Mouse (Mus musculus): ENCODE measurements around the gene Fbxo11. TPM values are rescaled to one million over a fixed set of nuclear protein-coding genes. Genes with fewer than 3 reads are reported as not detected.
A peak's percentile ranks its signal among the peaks of the same experiment; 100 is the strongest.

Fbxo11 gene
- polyA plus RNA-seq (2016; fragmentation: Nextera tagmentation; extraction: Ambion mirVana), result 15.5 and 18.0 TPM in 2 replicates

DNA sequence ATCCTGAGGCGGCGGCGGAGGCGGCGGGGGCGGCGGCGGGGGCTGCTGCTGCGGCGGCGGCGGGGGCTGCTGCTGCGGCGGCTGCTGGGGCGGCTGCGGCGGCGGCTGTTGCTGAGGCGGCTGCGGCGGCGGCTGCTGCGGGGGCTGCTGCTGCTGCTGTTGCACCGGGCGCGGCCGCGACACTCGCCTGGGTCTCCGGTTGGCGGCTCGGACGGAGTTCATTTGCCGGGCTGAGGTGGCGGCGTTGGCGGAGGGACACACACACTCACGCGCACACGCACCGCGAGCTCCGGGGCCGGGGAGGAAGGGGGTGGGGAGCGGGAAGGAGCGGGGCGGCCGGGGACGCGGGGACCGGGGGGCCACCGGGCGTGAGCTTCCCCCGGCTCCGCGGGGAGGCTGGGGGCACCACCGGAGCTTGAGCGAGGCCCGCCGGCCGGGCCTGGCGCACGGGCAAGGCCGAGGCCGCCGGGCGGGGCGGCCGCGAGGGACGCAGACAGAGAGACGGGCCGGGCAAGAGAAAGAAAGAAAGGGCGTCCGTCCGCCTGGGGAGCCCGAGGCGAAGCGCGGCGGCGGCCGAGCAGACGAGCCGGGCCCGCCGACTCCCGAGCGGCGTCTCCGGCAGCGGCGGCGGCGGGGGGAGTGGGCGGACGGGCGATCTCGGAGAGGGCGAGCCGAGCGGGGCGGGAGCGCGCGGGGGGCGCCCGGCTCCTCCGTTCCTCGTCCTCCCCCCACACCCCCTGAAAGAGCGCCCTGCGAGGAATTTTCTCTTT, at the start of gene Fbxo11:
Gene Fbxo11, minus strand, starts transcription at position 261 of the 770 bp plus-strand sequence.
- 2% methylated on average over 100 of the region's 112 CpGs for WGBS

DNA sequence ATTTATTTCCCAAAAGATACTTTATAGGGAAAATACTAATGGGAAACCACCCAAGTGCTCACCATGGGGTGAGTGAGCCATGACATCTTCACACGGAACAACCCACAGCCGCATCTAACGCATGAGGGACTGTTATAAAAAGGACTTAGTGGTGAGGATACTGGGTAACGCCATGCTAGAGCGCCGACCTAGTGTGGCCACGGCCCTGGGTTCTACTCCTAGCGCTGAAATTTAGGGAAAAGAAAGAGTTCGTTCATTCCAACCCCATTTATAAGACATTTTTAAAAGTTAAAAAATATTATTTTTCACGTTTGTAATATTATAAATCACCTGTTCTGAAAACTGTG, 48.8 kb upstream of the Fbxo11 start:
- Histone ChIP-seq H3K27ac (no peak overlapping the region), H3K27me3 (ENCODE audit: low read depth, poor library complexity, severe bottlenecking) (no peaks in the 10 kb centered on the region), H3K4me1 (peaks cover 5% of the 10 kb centered on the region), H3K9me3 (replicated peaks) (no peaks in the 10 kb centered on the region), H3K36me3 (no peaks in the 10 kb centered on the region), H3K4me3 (no peak overlapping the region)
- 92% methylated on average over 10 of the region's 10 CpGs for WGBS
- DNase-seq (ENCODE audit: low spot score), result no peak

More for the DNA sequence above, at the start of gene Fbxo11:
- Histone ChIP-seq H3K27ac (peak within 1 kb of the TSS; percentile 100), H3K36me3 (0 out of 2 replicates have a peak, but pooled peaks cover 2% of the 10 kb centered on the region), H3K4me1 (peaks cover 11% of the 10 kb centered on the region), H3K9me3 (replicated peaks) (no peaks in the 10 kb centered on the region), H3K27me3 (ENCODE audit: low read depth, poor library complexity, severe bottlenecking) (no peaks in the 10 kb centered on the region), H3K4me3 (peak within 1 kb of the TSS; percentile 99)
- DNase-seq (ENCODE audit: low spot score), result peak; percentile 74

DNA sequence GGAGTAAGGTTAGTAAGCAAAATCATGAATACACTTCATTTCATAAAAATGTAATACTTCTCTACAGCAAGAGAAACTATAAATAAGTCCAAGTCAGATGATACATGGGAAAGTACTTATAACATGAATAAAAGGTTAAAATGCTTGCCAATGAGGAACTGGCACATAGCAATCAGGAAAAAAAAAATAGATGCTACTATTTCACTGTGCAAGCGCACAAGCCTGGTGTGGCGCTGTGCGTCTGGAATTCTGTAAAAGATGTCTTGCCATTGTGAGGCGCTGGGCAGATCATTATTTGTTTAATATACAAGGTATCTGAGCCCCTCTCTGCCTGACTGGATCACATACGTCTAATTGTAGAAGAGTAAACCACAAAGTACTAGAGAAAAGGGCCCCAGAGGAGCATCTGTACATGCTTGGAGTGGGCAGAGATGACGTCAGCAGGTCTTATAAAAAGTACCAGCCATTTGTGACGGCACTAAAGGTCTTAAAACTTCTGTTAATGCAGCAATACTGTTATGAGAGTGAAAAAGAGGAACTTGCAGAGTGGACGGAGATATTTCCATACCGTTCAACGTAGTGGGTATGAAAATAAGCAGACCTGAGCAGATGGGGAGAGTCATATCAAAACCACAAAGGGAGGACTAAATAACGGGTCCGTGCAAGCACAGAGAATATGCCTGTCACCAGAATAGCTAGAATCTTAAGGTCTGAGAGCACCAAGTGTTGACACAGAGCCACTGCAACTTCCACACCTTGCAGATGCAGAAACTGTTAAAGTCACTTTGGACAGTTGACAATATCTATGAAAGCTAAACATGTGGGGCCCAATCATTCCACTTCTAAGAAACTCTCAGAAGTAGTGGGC, 48.2 kb upstream of the Fbxo11 start:
- Histone ChIP-seq H3K9me3 (replicated peaks) (no peaks in the 10 kb centered on the region), H3K27ac (no peak overlapping the region), H3K4me3 (no peak overlapping the region), H3K36me3 (no peaks in the 10 kb centered on the region), H3K4me1 (peaks cover 5% of the 10 kb centered on the region), H3K27me3 (ENCODE audit: low read depth, poor library complexity, severe bottlenecking) (no peaks in the 10 kb centered on the region)
- DNase-seq (ENCODE audit: low spot score), result no peak
- WGBS, result 89% methylated on average over 12 of the region's 12 CpGs

DNA sequence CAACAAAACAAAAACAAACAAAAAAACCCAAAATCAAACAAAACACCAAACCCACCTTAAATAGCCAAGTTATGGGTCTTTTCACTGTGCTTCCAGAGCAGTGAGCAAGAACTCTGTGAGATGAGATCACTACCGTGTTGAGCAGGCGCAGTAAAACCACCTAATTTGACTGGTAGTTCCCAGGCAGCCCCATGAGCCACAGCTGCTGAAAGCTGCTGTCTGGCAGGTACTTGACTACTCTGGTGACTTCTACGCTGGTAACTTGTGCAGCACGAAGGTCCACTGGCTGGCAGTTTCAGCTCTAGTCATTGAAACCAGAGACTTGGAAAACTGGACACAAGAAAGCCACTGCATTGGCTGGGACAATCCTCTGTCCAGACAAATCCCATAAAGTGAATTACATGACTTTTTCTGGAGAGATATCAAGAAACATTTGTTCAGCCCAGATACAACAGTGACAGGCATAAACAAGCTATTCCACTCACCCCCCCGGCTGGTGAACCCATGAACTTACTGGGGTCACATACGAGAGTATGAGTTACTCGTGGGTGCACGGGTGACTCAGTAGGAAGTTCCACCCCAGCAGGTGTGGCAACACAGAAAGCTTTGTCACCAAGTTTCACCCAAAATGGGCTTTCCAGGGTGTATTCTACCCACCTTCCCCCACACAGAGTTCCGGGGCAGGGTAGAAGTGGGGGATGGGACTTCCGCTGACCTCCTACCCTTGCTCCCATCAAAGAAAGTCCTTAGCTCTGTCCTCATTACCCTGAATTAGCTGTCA, 47.0 kb upstream of the Fbxo11 start:
- H3K4me1 ChIP-seq, result peaks cover 5% of the 10 kb centered on the region
- no peaks in the 10 kb centered on the region for H3K27me3 ChIP-seq (ENCODE audit: low read depth, poor library complexity, severe bottlenecking)
- H3K36me3 ChIP-seq, result no peaks in the 10 kb centered on the region
- DNase-seq (ENCODE audit: low spot score), result no peak
- 74% methylated on average over 10 of the region's 10 CpGs for WGBS
- H3K27ac ChIP-seq, result no peak overlapping the region
- no peak overlapping the region for H3K4me3 ChIP-seq
- no peaks in the 10 kb centered on the region for H3K9me3 ChIP-seq (replicated peaks)

DNA sequence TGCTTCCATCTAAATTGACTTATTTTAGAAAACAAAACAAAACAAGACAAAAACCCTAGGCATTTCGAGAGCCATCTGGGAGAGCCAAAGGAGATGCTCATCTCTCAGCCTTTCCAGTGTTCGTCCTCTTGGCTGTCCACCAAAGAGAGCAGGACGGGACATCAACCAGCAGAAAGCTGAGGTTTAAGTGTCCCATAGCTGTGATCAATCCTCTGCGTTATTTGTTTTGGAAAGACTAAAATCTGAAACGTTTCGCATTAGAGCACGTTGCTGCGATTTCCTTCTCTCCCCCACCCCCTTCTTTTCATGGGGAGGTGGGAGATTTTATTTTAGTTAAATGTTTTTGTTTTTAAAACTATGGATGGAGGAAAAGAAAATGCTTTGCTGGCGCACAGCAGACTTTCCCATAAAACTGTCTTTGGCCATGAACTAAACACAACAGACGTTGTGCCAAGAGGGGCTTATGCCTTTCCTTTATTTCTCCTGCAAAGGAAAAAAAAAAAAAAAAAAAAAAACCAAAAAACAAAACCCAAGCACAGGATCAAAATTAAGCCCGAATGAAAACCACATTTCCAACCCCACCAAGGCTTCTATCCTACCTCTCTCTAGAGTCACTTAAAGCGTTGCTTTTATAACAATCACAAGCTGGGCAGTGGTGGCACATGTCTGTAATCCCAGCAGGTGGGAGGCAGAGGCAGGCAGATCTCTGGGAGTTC, 46.1 kb upstream of the Fbxo11 start:
- DNase-seq (ENCODE audit: low spot score), result no peak
- 90% methylated on average over 12 of the region's 12 CpGs for WGBS
- Histone ChIP-seq H3K9me3 (replicated peaks) (no peaks in the 10 kb centered on the region), H3K4me3 (no peak overlapping the region), H3K27ac (no peak overlapping the region), H3K27me3 (ENCODE audit: low read depth, poor library complexity, severe bottlenecking) (no peaks in the 10 kb centered on the region), H3K4me1 (peaks cover 5% of the 10 kb centered on the region), H3K36me3 (no peaks in the 10 kb centered on the region)

DNA sequence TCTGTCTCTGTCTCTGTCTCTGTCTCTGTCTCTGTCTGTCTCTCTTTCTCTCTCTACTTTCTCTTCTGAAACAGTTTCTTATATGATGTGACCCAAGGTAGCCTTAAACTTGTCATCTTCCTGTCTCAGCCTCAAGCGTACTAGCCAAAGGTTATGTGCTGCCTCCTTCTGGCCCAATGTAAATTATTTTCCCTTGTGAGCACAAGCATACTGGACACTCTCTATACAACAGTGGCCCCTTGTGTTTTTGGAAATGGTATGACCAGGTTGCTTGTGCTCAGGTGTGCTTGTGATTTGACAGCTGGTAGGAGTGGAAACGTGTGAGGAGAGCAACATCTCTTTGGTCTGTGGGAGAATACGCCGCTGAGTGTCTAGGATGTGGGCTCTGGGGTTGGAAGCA, 42.6 kb upstream of the Fbxo11 start:
- H3K4me1 ChIP-seq, result peaks cover 5% of the 10 kb centered on the region
- DNase-seq (ENCODE audit: low spot score), result no peak
- no peaks in the 10 kb centered on the region for H3K36me3 ChIP-seq
- no peaks in the 10 kb centered on the region for H3K27me3 ChIP-seq (ENCODE audit: low read depth, poor library complexity, severe bottlenecking)
- no peak overlapping the region for H3K4me3 ChIP-seq
- H3K27ac ChIP-seq, result no peak overlapping the region
- H3K9me3 ChIP-seq (replicated peaks), result no peaks in the 10 kb centered on the region
- 88% methylated on average over 4 of the region's 4 CpGs for WGBS

DNA sequence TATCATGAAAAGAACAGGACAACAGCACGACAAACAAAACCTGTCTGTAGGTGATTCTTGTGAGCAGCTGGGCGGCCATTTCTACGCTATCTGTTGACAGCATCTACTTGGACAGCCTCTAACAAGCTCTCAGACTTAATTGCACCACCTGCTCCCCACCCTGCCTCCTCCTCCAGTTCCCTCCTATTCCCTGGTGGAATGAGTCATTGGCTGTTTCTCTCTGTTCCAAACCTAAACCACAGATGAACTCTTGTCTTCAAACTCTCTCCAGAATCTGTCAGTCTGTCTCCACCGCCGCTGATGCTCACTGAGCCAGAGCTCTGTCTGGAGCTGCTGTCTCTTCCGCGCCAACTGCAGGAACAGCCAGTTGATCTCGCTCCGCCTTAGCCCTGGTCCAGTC, 41.3 kb upstream of the Fbxo11 start:
- no peaks in the 10 kb centered on the region for H3K36me3 ChIP-seq
- H3K9me3 ChIP-seq (replicated peaks), result no peaks in the 10 kb centered on the region
- no peak overlapping the region for H3K27ac ChIP-seq
- H3K4me3 ChIP-seq, result no peak overlapping the region
- DNase-seq (ENCODE audit: low spot score), result no peak
- H3K4me1 ChIP-seq, result no peaks in the 10 kb centered on the region
- H3K27me3 ChIP-seq (ENCODE audit: low read depth, poor library complexity, severe bottlenecking), result no peaks in the 10 kb centered on the region
- 95% methylated on average over 9 of the region's 9 CpGs for WGBS

DNA sequence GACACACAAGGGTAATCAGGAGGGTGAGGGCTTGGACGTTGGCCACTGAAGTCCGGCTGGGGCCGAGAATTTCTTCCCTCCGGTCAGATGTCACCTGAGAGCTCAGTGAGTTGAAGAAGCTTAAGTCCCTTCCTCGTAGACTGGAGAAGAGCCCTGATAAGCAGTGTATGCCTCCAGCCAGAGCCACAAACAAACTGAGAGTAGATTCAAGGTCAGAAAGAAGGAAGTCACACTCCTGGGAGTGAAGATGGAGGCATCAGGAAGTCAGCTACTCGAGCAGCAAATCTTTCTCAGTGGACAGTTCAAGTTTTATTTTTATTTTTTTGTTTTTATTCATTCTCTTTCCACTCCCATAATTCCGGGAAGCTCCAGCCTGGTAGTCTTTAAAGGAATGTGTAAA, 37.5 kb upstream of the Fbxo11 start:
- H3K4me1 ChIP-seq, result no peaks in the 10 kb centered on the region
- H3K4me3 ChIP-seq, result no peak overlapping the region
- no peaks in the 10 kb centered on the region for H3K27me3 ChIP-seq (ENCODE audit: low read depth, poor library complexity, severe bottlenecking)
- no peak overlapping the region for H3K27ac ChIP-seq
- H3K9me3 ChIP-seq (replicated peaks), result no peaks in the 10 kb centered on the region
- WGBS, result 83% methylated on average over 7 of the region's 7 CpGs
- no peaks in the 10 kb centered on the region for H3K36me3 ChIP-seq
- DNase-seq (ENCODE audit: low spot score), result no peak

DNA sequence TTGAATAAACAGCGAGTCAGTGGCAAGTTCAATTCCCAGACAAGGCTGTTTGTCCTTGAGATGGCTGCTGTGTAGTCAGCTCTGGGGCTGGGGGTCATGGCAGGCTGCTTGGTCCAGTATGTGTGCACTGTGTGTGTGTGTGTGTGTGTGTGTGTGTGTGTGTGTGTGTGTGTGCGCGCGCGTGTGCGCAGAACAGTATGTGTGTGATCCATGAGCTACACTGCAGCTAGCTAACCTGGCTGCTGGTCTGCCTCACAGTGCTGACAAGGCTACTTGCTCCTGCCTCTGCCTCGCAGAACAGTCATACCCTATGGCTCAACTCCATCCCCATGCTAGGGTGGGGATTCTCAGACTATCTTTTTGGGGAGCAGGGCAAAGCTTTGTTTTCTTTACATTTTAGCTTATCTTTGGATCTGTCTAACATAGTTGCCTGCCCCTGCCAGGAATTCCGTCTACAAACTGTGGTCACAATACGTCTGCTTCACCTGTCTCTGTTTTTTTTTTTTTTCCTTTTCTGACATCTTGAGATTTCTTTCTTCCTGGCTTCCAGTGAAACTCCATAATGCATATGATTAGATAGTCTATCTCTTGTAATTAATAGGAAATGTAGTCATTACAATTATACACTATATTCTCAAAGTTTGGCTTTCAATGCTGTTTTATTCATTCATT, 33.2 kb upstream of the Fbxo11 start:
- no peak for DNase-seq (ENCODE audit: low spot score)
- 92% methylated on average over 9 of the region's 9 CpGs for WGBS
- no peaks in the 10 kb centered on the region for H3K9me3 ChIP-seq (replicated peaks)
- no peaks in the 10 kb centered on the region for H3K27me3 ChIP-seq (ENCODE audit: low read depth, poor library complexity, severe bottlenecking)
- H3K4me3 ChIP-seq, result no peak overlapping the region
- H3K4me1 ChIP-seq, result no peaks in the 10 kb centered on the region
- no peak overlapping the region for H3K27ac ChIP-seq
- H3K36me3 ChIP-seq, result no peaks in the 10 kb centered on the region

DNA sequence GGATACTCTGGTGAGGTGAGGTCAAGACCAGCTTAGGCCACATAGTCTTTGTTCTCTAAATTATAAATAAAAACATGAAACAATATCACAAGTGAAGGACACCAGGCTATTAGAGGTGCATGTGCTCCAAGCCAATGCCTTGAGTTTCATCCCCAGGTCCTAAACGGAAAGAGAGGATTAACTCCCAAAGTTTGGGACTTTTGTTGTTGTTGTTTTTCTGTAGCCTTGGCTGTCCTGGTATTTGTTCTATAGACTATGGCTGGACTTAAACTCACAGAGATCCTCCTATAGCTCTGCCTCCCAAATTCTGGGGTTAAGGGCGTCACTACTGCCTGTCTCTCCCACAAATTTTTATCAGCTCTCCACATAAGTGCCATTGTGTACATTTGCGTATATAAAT, 32.5 kb upstream of the Fbxo11 start:
- 90% methylated on average over 3 of the region's 3 CpGs for WGBS

DNA sequence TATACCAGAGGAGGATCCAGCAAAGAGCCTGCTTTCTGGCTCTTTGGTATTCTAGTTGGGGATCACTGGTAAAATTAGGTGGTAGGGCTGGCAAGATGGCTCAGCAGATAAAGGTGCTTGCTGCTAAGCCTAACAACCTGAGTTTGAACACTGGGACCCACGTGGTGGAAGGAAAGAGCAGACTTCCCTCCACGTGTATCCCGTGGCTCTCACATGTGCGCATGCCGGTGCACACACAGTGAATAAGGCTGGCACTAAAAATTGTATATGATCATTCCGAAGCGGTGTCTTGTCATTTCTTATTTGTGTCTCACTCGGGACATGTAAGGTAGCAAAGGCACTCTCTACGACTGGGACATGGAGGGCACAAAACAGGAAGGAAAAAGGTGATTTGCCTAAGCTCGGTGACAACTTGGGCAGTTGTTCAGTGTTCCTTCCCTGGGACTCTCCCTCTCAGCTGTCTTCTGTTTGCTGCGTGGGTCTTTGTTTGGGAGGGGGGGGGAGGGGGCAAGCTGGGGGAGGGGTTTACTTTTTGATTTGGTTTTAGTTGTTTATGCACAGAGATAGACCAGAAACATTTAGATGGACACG, 31.8 kb upstream of the Fbxo11 start:
- H3K27ac ChIP-seq, result no peak overlapping the region
- no peak for DNase-seq (ENCODE audit: low spot score)
- H3K27me3 ChIP-seq (ENCODE audit: low read depth, poor library complexity, severe bottlenecking), result no peaks in the 10 kb centered on the region
- H3K4me1 ChIP-seq, result no peaks in the 10 kb centered on the region
- no peak overlapping the region for H3K4me3 ChIP-seq
- H3K36me3 ChIP-seq, result no peaks in the 10 kb centered on the region
- 85% methylated on average over 12 of the region's 12 CpGs for WGBS
- no peaks in the 10 kb centered on the region for H3K9me3 ChIP-seq (replicated peaks)

More for the DNA sequence above, 32.5 kb upstream of the Fbxo11 start:
- no peaks in the 10 kb centered on the region for H3K27me3 ChIP-seq (ENCODE audit: low read depth, poor library complexity, severe bottlenecking)
- no peaks in the 10 kb centered on the region for H3K36me3 ChIP-seq
- no peaks in the 10 kb centered on the region for H3K4me1 ChIP-seq
- H3K4me3 ChIP-seq, result no peak overlapping the region
- no peaks in the 10 kb centered on the region for H3K9me3 ChIP-seq (replicated peaks)
- H3K27ac ChIP-seq, result no peak overlapping the region
- DNase-seq (ENCODE audit: low spot score), result no peak

Measured in limb, embryonic 10.5 days (tissue).